Mouse (Mus musculus) neural tube, embryonic 11.5 days (tissue): ENCODE measurements around the gene Nadk. TPM values are rescaled to one million over a fixed set of nuclear protein-coding genes. Genes with fewer than 3 reads are reported as not detected.
A peak's percentile ranks its signal among the peaks of the same experiment; 100 is the strongest.

Source experiments
- ATAC-seq: fragments of 200-750 bp; cut with Nextera tagmentation; 2 replicates; pipeline ENCODE4 v1.8.0; 2017; ENCODE audit warnings: moderate number of reproducible peaks, mild to moderate bottlenecking, moderate TSS enrichment, moderate library complexity; ENCODE audit not compliant: insufficient read depth, low FRiP score, low TSS enrichment
- DNase-seq: peaks from one replicate; pipeline ENCODE4 v3.0.0-alpha.2; 2015; ENCODE audit warnings: low spot score
- H3K27ac ChIP-seq: fragments of 300-500 bp; sonication (generic); 2 replicates; pipeline ENCODE4 v1.5.1; 2014; ENCODE audit warnings: low read depth, mild to moderate bottlenecking, low read length
- H3K27me3 ChIP-seq: fragments of 300-500 bp; sonication (generic); 2 replicates; pipeline ENCODE4 v1.6.1; 2014; ENCODE audit warnings: mild to moderate bottlenecking, low read length, mixed read lengths; ENCODE audit not compliant: control insufficient read depth, insufficient read depth
- H3K36me3 ChIP-seq: fragments of 300-500 bp; sonication (generic); 2 replicates; pipeline ENCODE4 v1.6.1; 2014; ENCODE audit warnings: mild to moderate bottlenecking, low read length, moderate library complexity, mixed read lengths; ENCODE audit not compliant: control insufficient read depth, insufficient read depth
- H3K4me1 ChIP-seq: fragments of 300-500 bp; sonication (generic); 2 replicates; pipeline ENCODE4 v1.6.1; 2014; ENCODE audit warnings: low read length, mixed read lengths; ENCODE audit not compliant: control insufficient read depth, insufficient read depth
- H3K4me2 ChIP-seq: fragments of 300-500 bp; sonication (generic); 2 replicates; pipeline ENCODE4 v1.6.1; 2014; ENCODE audit warnings: low read depth, mild to moderate bottlenecking, moderate library complexity
- H3K4me3 ChIP-seq: fragments of 300-500 bp; sonication (generic); 2 replicates; pipeline ENCODE4 v1.5.1; 2014; ENCODE audit warnings: low read depth, low read length
- H3K9ac ChIP-seq: fragments of 300-500 bp; sonication (generic); 2 replicates; pipeline ENCODE4 v1.6.1; 2014; ENCODE audit warnings: mild to moderate bottlenecking, low read length
- H3K9me3 ChIP-seq: fragments of 300-500 bp; sonication (generic); 2 replicates; pipeline ENCODE4 v1.6.1; 2016; ENCODE audit warnings: low read length; ENCODE audit not compliant: control insufficient read depth
- WGBS: fragments of 180-500 bp; shearing (Covaris S2); extraction: QIAGEN DNeasy Blood & Tissue Kit; methylation state at CpG from one replicate; pipeline ENCODE4 v1.1.7; 2014; 5-methylcytosine and 5-hydroxymethylcytosine counted together
- polyA plus RNA-seq: library from polyadenylated mRNA; unstranded; fragments of >200 nt; fragmentation: Nextera tagmentation; extraction: Ambion mirVana; gene quantifications from 2 replicates; pipeline ENCODE4 v1.2.1, GENCODE M21; 2014

The Nadk gene
- polyA plus RNA-seq, 1 experiment from 2014 or later = 110 TPM

- Histone ChIP-seq H3K27me3 (no peaks in the 10 kb centered on the region), H3K27ac (no peak overlapping the region), H3K4me2 (no peak overlapping the region), H3K36me3 (no peaks in the 10 kb centered on the region), H3K9ac (no peak overlapping the region), H3K9me3 (no peaks in the 10 kb centered on the region), H3K4me1 (no peaks in the 10 kb centered on the region), H3K4me3 (no peak overlapping the region)
- ATAC-seq (no peak), DNase-seq (no peak)
- whole genome bisulfite sequencing = 79% methylated on average over 1 of the region's 1 CpGs
Observed at GRCm38 (mm10) chr4:155593780-155594179, 31.6 kb downstream of the Nadk start.

GRCm38 (mm10) chr4:155595777-155596176, 33.6 kb downstream of the Nadk start:
- 94% methylated on average over 3 of the region's 3 CpGs for WGBS
- no peaks in the 10 kb centered on the region for H3K4me1 ChIP-seq
- H3K36me3 ChIP-seq = no peaks in the 10 kb centered on the region
- no peak overlapping the region for H3K9ac ChIP-seq
- H3K27ac ChIP-seq = no peak overlapping the region
- H3K27me3 ChIP-seq = no peaks in the 10 kb centered on the region
- no peak for DNase-seq
- H3K9me3 ChIP-seq = no peaks in the 10 kb centered on the region
- H3K4me3 ChIP-seq = no peak overlapping the region
- no peak for ATAC-seq
- no peak overlapping the region for H3K4me2 ChIP-seq

- ATAC-seq (no peak), DNase-seq (no peak)
- Histone ChIP-seq H3K9me3 (no peaks in the 10 kb centered on the region), H3K27ac (no peak overlapping the region), H3K4me3 (no peak overlapping the region), H3K36me3 (no peaks in the 10 kb centered on the region), H3K9ac (no peak overlapping the region), H3K4me2 (no peak overlapping the region), H3K4me1 (no peaks in the 10 kb centered on the region), H3K27me3 (no peaks in the 10 kb centered on the region)
- WGBS = 87% methylated on average over 5 of the region's 5 CpGs
Observed at GRCm38 (mm10) chr4:155596606-155597005, 34.4 kb downstream of the Nadk start.

- DNase-seq (no peak), ATAC-seq (no peak)
- WGBS = 23% methylated on average over 14 of the region's 20 CpGs
- Histone ChIP-seq H3K4me2 (no peak overlapping the region), H3K9me3 (no peaks in the 10 kb centered on the region), H3K4me3 (no peak overlapping the region), H3K27me3 (no peaks in the 10 kb centered on the region), H3K27ac (no peak overlapping the region), H3K4me1 (peaks cover 6% of the 10 kb centered on the region; the same call in 1 of the 2 replicates), H3K9ac (no peak overlapping the region), H3K36me3 (no peaks in the 10 kb centered on the region)
Observed at GRCm38 (mm10) chr4:155598536-155598935, 36.4 kb downstream of the Nadk start.

GRCm38 (mm10) chr4:155599901-155600825, 38.0 kb downstream of the Nadk start:
- DNase-seq = no peak
- 91% methylated on average over 10 of the region's 11 CpGs for WGBS
- Histone ChIP-seq H3K36me3 (no peaks in the 10 kb centered on the region), H3K4me2 (peak overlapping the region; percentile 86), H3K4me1 (peaks cover 6% of the 10 kb centered on the region; the same call in 1 of the 2 replicates), H3K27me3 (no peaks in the 10 kb centered on the region), H3K9me3 (no peaks in the 10 kb centered on the region), H3K9ac (peak overlapping the region; percentile 98), H3K27ac (peak overlapping the region; percentile 99), H3K4me3 (peak overlapping the region; percentile 95)
- no peak for ATAC-seq

GRCm38 (mm10) chr4:155601091-155601996, 39.2 kb downstream of the Nadk start, which contains the start of gene Slc35e2:
Slc35e2 (plus strand) TSS chr4:155601416.
- Histone ChIP-seq H3K27ac (peak within 1 kb of the TSS; percentile 99), H3K9ac (peak within 1 kb of the TSS; percentile 98), H3K4me2 (peak within 1 kb of the TSS; percentile 86), H3K4me1 (peaks cover 6% of the 10 kb centered on the region; the same call in 1 of the 2 replicates), H3K4me3 (peak within 1 kb of the TSS; percentile 95), H3K27me3 (no peaks in the 10 kb centered on the region), H3K36me3 (no peaks in the 10 kb centered on the region), H3K9me3 (no peaks in the 10 kb centered on the region)
- WGBS = 0% methylated on average over 60 of the region's 65 CpGs
- ATAC-seq = peak; percentile 94
- peak; percentile 96 for DNase-seq

- Histone ChIP-seq H3K4me1 (peaks cover 6% of the 10 kb centered on the region; the same call in 1 of the 2 replicates), H3K9me3 (no peaks in the 10 kb centered on the region), H3K36me3 (no peaks in the 10 kb centered on the region), H3K9ac (peak overlapping the region; percentile 98), H3K4me3 (peak overlapping the region; percentile 95), H3K27me3 (no peaks in the 10 kb centered on the region), H3K27ac (peak overlapping the region; percentile 99), H3K4me2 (peak overlapping the region; percentile 86)
- ATAC-seq = no peak
- no peak for DNase-seq
- WGBS = 2% methylated on average over 30 of the region's 31 CpGs
Observed at GRCm38 (mm10) chr4:155601997-155602456, 39.8 kb downstream of the Nadk start.

- Histone ChIP-seq H3K36me3 (no peaks in the 10 kb centered on the region), H3K4me1 (peaks cover 6% of the 10 kb centered on the region; the same call in 1 of the 2 replicates), H3K9ac (no peak overlapping the region), H3K27me3 (no peaks in the 10 kb centered on the region), H3K9me3 (no peaks in the 10 kb centered on the region), H3K4me3 (no peak overlapping the region), H3K4me2 (peak overlapping the region; percentile 86), H3K27ac (no peak overlapping the region)
- 91% methylated on average over 1 of the region's 1 CpGs for WGBS
- no peak for ATAC-seq
- DNase-seq = no peak
Observed at GRCm38 (mm10) chr4:155602753-155603152, 40.6 kb downstream of the Nadk start.
